8 mouse cellular contexts compared by ENCODE assay signal in genomic region chrX:10713839-10714637, GRCm38 (mm10). TPM values are rescaled to one million over a fixed set of nuclear protein-coding genes. Genes with fewer than 3 reads are reported as not detected.
DNase-seq lines count a peak whose midpoint lies in the region; ATAC-seq and TF ChIP-seq lines count a peak whose summit lies in the region.

No protein-coding gene starts in this region.

- H3K4me2 ChIP-seq in hindbrain, embryonic 14.5 days (replicated peaks) = peak overlapping the region; percentile 34
- peak overlapping the region; percentile 83 for H3K4me2 ChIP-seq in liver, embryonic 14.5 days (ENCODE audit: low read depth)
- peak overlapping the region; percentile 53 for H3K4me2 ChIP-seq in stomach, embryonic 15.5 days

- H3K4me1 ChIP-seq in cortical plate, adult 2 months (ENCODE audit: control insufficient read depth, insufficient read depth, low read length) = no peaks in the 10 kb centered on the region
- H3K4me1 ChIP-seq in hindbrain, embryonic 14.5 days (replicated peaks; ENCODE audit: control insufficient read depth, insufficient read depth, low read length) = no peaks in the 10 kb centered on the region
- peaks cover 13 to 15% of the 10 kb centered on the region in 2 experiments for H3K4me1 ChIP-seq in liver, embryonic 14.5 days (replicated peaks; ENCODE audit: control insufficient read depth in 2 of 2, insufficient read depth in 2 of 2, low read length in 1 of 2)
- no peaks in the 10 kb centered on the region for H3K4me1 ChIP-seq in stomach, embryonic 15.5 days

- no peak for TF ChIP-seq POLR2A in cortical plate, adult 2 months (IDR thresholded peaks at IDR 0.05; ENCODE audit: extremely low read depth, insufficient read depth, low read length)

- H3K9ac ChIP-seq in hindbrain, embryonic 14.5 days = no peak overlapping the region
- peak overlapping the region; percentile 32 for H3K9ac ChIP-seq in liver, embryonic 14.5 days (replicated peaks)
- H3K9ac ChIP-seq in stomach, embryonic 15.5 days = no peak overlapping the region

- WGBS in hindbrain, embryonic 14.5 days = 42% methylated on average over 11 of the region's 11 CpGs
- 22% methylated on average over 11 of the region's 11 CpGs for WGBS in liver, embryonic 14.5 days (ENCODE audit: insufficient replicate concordance)
- 37% methylated on average over 11 of the region's 11 CpGs for WGBS in stomach, embryonic 15.5 days

- peak overlapping the region; percentile 71; the same call in 1 of the 2 replicates for H3K27ac ChIP-seq in layer of hippocampus, adult 2 months
- H3K27ac ChIP-seq in cortical plate, adult 2 months (ENCODE audit: insufficient read depth, low read length) = peak overlapping the region; percentile 87
- H3K27ac ChIP-seq in hindbrain, embryonic 14.5 days = no peak overlapping the region
- H3K27ac ChIP-seq in liver, embryonic 14.5 days = peak overlapping the region; percentile 39
- H3K27ac ChIP-seq in stomach, embryonic 15.5 days = peak overlapping the region; percentile 73

- no peak for TF ChIP-seq EP300 in liver, embryonic 14.5 days (IDR thresholded peaks at IDR 0.05; ENCODE audit: low read depth)

- peak; percentile 55 for TF ChIP-seq CTCF in layer of hippocampus, adult 2 months (conservative IDR thresholded peaks at IDR 0.05)
- 0 out of 2 replicates have a peak, but pooled peaks have one; percentile 6 for TF ChIP-seq CTCF in cortical plate, adult 2 months (IDR thresholded peaks at IDR 0.05; ENCODE audit: extremely low read depth, insufficient read depth, low read length)
- TF ChIP-seq CTCF in liver, embryonic 14.5 days (IDR thresholded peaks at IDR 0.05; ENCODE audit: low read depth) = peak; percentile 30; the same call in 1 of the 2 replicates

- no peak for DNase-seq in layer of hippocampus, adult 2 months (ENCODE audit: low spot score in 2 of 2)
- DNase-seq in layer of hippocampus, adult 18-20 months (ENCODE audit: low spot score in 2 of 2) = no peak
- no peak for DNase-seq in hindbrain, embryonic 14.5 days (ENCODE audit: low spot score)
- no peak for DNase-seq in liver, embryonic 14.5 days (ENCODE audit: low read depth in 3 of 3, low spot score in 3 of 3)
- DNase-seq in gastrocnemius, postnatal 10 days = no peak
- no peak for DNase-seq in layer of hippocampus, postnatal 25 days (ENCODE audit: extremely low spot score in 1 of 2, low spot score in 1 of 2)

- no peak for ATAC-seq in hindbrain, embryonic 14.5 days (ENCODE audit: low FRiP score)
- no peak for ATAC-seq in liver, embryonic 14.5 days (ENCODE audit: insufficient read depth)
- no peak for ATAC-seq in stomach, embryonic 15.5 days (ENCODE audit: insufficient read depth, low FRiP score, low read depth)

- no peaks in the 10 kb centered on the region for H3K27me3 ChIP-seq in hindbrain, embryonic 14.5 days (ENCODE audit: control insufficient read depth, insufficient read depth, low read length)
- no peaks in the 10 kb centered on the region for H3K27me3 ChIP-seq in liver, embryonic 14.5 days (ENCODE audit: control insufficient read depth, insufficient read depth, low read length)
- H3K27me3 ChIP-seq in stomach, embryonic 15.5 days (replicated peaks) = no peaks in the 10 kb centered on the region

- H3K9me3 ChIP-seq in hindbrain, embryonic 14.5 days (ENCODE audit: control insufficient read depth, low read length) = no peaks in the 10 kb centered on the region
- H3K9me3 ChIP-seq in liver, embryonic 14.5 days (ENCODE audit: control insufficient read depth, low read length) = no peaks in the 10 kb centered on the region
- H3K9me3 ChIP-seq in stomach, embryonic 15.5 days = no peaks in the 10 kb centered on the region

- no peaks in the 10 kb centered on the region for H3K36me3 ChIP-seq in hindbrain, embryonic 14.5 days (replicated peaks; ENCODE audit: control insufficient read depth, insufficient read depth)
- no peaks in the 10 kb centered on the region for H3K36me3 ChIP-seq in liver, embryonic 14.5 days (replicated peaks; ENCODE audit: control insufficient read depth, insufficient read depth, low read depth)
- H3K36me3 ChIP-seq in stomach, embryonic 15.5 days = no peaks in the 10 kb centered on the region

- H3K4me3 ChIP-seq in layer of hippocampus, adult 2 months = peak overlapping the region; percentile 15; the same call in 1 of the 2 replicates
- no peak overlapping the region for H3K4me3 ChIP-seq in cortical plate, adult 2 months (ENCODE audit: insufficient read depth, low read length)
- no peak overlapping the region for H3K4me3 ChIP-seq in hindbrain, embryonic 14.5 days (replicated peaks; ENCODE audit: low read length)
- H3K4me3 ChIP-seq in liver, embryonic 14.5 days (ENCODE audit: insufficient read depth in 1 of 2, low read depth in 2 of 2, low read length in 2 of 2) = peak overlapping the region; percentile 29 to 35
- H3K4me3 ChIP-seq in stomach, embryonic 15.5 days (replicated peaks) = no peak overlapping the region; the same call in 1 of the 2 replicates

RNA-seq across cellular contexts. Expression of gene Mid1ip1, which starts 0.8 kb away (rescaled TPM):
- total RNA-seq in layer of hippocampus, adult 2 months (2021) = 10 to 100 TPM; 89.4 to 95.0 TPM
- 100 to 1,000 TPM in 1 of 2 experiments, 10 to 100 TPM in 1; 94.9 to 104 TPM for total RNA-seq in layer of hippocampus, adult 18-20 months (2021)
- 101 and 108 TPM in 2 replicates for polyA plus RNA-seq in cortical plate, adult 2 months (2012; rRNA removed)
- polyA plus RNA-seq in hindbrain, embryonic 14.5 days (2014; fragmentation: Nextera tagmentation; extraction: Ambion mirVana) = 88.2 and 91.3 TPM in 2 replicates
- 16.2 and 19.0 TPM in 2 replicates for polyA plus RNA-seq in liver, embryonic 14.5 days (2012; rRNA removed)
- polyA plus RNA-seq in liver, embryonic 14.5 days (2014; fragmentation: Nextera tagmentation; extraction: Ambion mirVana) = 22.2 and 27.2 TPM in 2 replicates
- polyA plus RNA-seq in stomach, embryonic 15.5 days (2015; fragmentation: Nextera tagmentation; extraction: Ambion mirVana) = 97.6 and 99.3 TPM in 2 replicates
- 10 to 100 TPM; 10.6 to 11.3 TPM for total RNA-seq in gastrocnemius, postnatal 10 days (2021)
- total RNA-seq in layer of hippocampus, postnatal 25 days (2021) = 10 to 100 TPM; 87.0 to 93.8 TPM

Comparison
In these comparisons a context has a peak if more than half of its experiments do, and no peak if none do; other contexts are left out.
1. H3K4me3 ChIP-seq: peak in layer of hippocampus, adult 2 months (single experiment) and liver, embryonic 14.5 days (2 of 2); none in cortical plate, adult 2 months (single experiment), hindbrain, embryonic 14.5 days (single experiment) and stomach, embryonic 15.5 days (single experiment).
2. RNA of gene Mid1ip1, which starts 0.8 kb away (total RNA-seq): 94.9 to 104 TPM in layer of hippocampus, adult 18-20 months, 89.4 to 95.0 TPM in layer of hippocampus, adult 2 months and 87.0 to 93.8 TPM in layer of hippocampus, postnatal 25 days; 10.6 to 11.3 TPM in gastrocnemius, postnatal 10 days; every median in the first group is over 4 times any median in the second.
3. Peak in every context shown above with its lines, with median percentiles within 50 percentile points of each other: CTCF ChIP-seq and H3K4me2 ChIP-seq.